Mouse (Mus musculus): ENCODE measurements at regions not wholly inside any gene's neighbourhood (a gene's known extent, or its start where the extent isn't known, plus 50 kb on each side); places are given as distances from the start of the nearest gene placed in this dataset.

DNA sequence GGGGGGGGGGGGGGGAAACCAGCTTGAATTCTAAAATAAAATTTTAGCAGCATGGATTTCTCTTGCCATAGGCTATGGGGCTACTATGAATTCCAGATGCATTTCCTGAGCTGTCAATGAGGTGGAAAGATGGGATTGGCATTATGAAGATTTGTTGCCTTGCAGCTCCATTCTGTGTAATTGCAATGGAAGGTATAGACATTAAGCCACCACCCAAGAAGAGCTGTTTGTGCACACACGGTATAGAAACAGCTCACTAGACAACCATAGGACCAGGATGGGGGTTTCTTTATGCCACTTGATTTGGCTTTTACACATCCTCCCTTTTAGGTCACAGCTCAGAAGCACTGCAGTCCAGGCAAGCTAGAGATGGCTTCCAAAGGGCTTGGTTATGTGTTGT is 247.8 kb downstream of the Satb1 start:
- TF ChIP-seq POLR2A (IDR thresholded peaks at IDR 0.05; ENCODE audit: insufficient read length, low read depth): no peak
- no peak for TF ChIP-seq POLR2AphosphoS2 (IDR thresholded peaks at IDR 0.05; ENCODE audit: insufficient read length, low read depth)
- no peak for TF ChIP-seq MAX (IDR thresholded peaks at IDR 0.05; ENCODE audit: low read depth)
- no peak for TF ChIP-seq USF1 (IDR thresholded peaks at IDR 0.05; ENCODE audit: low read depth)
- no peak for TF ChIP-seq CEBPB (IDR thresholded peaks at IDR 0.05; ENCODE audit: insufficient read depth, poor library complexity, severe bottlenecking)
- TF ChIP-seq SRF (IDR thresholded peaks at IDR 0.05; ENCODE audit: control insufficient read depth, insufficient read length, low read depth): no peak
- no peak for TF ChIP-seq TCF12 (IDR thresholded peaks at IDR 0.05; ENCODE audit: insufficient read depth, poor library complexity, severe bottlenecking)
- no peak for TF ChIP-seq TCF3 (IDR thresholded peaks at IDR 0.05; ENCODE audit: insufficient read length, low read depth)
- no peak for TF ChIP-seq E2F4 (IDR thresholded peaks at IDR 0.05; ENCODE audit: insufficient read depth)
